Mouse (Mus musculus) midbrain, postnatal 0 days (tissue): ENCODE data around the gene Rcn1. TPM values are rescaled to one million over a fixed set of nuclear protein-coding genes. Genes with fewer than 3 reads are reported as not detected.

Experiments
- ATAC-seq: fragments of 200-750 bp; cut with Nextera tagmentation; 2 replicates; pipeline ENCODE4 v1.8.0; 2017; ENCODE audit warnings: moderate number of reproducible peaks, mild to moderate bottlenecking, moderate TSS enrichment, moderate library complexity; ENCODE audit not compliant: low FRiP score
- DNase-seq: peaks from one replicate; pipeline ENCODE4 v3.0.0-alpha.2; 2015; ENCODE audit warnings: low spot score
- H3K27ac ChIP-seq: fragments of 300-500 bp; sonication (generic); 2 replicates; pipeline ENCODE4 v1.5.1; 2014; ENCODE audit warnings: low read depth, mild to moderate bottlenecking, low read length, mixed read lengths
- H3K27me3 ChIP-seq: fragments of 300-500 bp; sonication (generic); 2 replicates; pipeline ENCODE4 v1.6.1; 2014; ENCODE audit warnings: low read length, control low read depth, mixed read lengths; ENCODE audit not compliant: insufficient read depth
- H3K36me3 ChIP-seq: fragments of 300-500 bp; sonication (generic); 2 replicates; pipeline ENCODE4 v1.6.1; 2014; ENCODE audit warnings: low read length, control low read depth, mixed read lengths; ENCODE audit not compliant: insufficient read depth
- H3K4me1 ChIP-seq: fragments of 300-500 bp; sonication (generic); 2 replicates; pipeline ENCODE4 v1.6.1; 2014; ENCODE audit warnings: mild to moderate bottlenecking, control low read depth, antibody characterized with exemption, low read length, mixed read lengths; ENCODE audit not compliant: insufficient read depth
- H3K4me2 ChIP-seq: fragments of 300-500 bp; sonication (generic); 2 replicates; pipeline ENCODE4 v1.6.1; 2014; ENCODE audit warnings: low read depth, mild to moderate bottlenecking, low read length, mixed read lengths; ENCODE audit not compliant: poor library complexity, severe bottlenecking
- H3K4me3 ChIP-seq: fragments of 300-500 bp; sonication (generic); 2 replicates; pipeline ENCODE4 v1.5.1; 2014; ENCODE audit warnings: low read depth, mild to moderate bottlenecking, low read length, moderate library complexity
- H3K9ac ChIP-seq: fragments of 300-500 bp; sonication (generic); replicated peaks from 2 replicates; pipeline ENCODE4 v1.6.1; 2014; ENCODE audit warnings: mild to moderate bottlenecking, low read length, moderate library complexity, mixed read lengths; ENCODE audit not compliant: poor library complexity, severe bottlenecking
- H3K9me3 ChIP-seq: fragments of 300-500 bp; sonication (generic); 2 replicates; pipeline ENCODE4 v1.6.1; 2016; ENCODE audit warnings: low read length, control low read depth
- CTCF ChIP-seq: IDR thresholded peaks from 2 replicates; pipeline ENCODE4 v1.5.1; 2016; ENCODE audit warnings: antibody characterized with exemption, mild to moderate bottlenecking
- WGBS: fragments of 180-500 bp; shearing (Covaris S2); extraction: QIAGEN DNeasy Blood & Tissue Kit; methylation state at CpG from one replicate; pipeline ENCODE4 v1.1.7; 2014; 5-methylcytosine and 5-hydroxymethylcytosine counted together
- polyA plus RNA-seq: library from polyadenylated mRNA; unstranded; fragments of >200 nt; fragmentation: Nextera tagmentation; extraction: Ambion mirVana; gene quantifications from 2 replicates; pipeline ENCODE4 v1.2.1, GENCODE M21; 2015
- total RNA-seq: library from RNA; depleted of rRNA; stranded (reverse); fragments of >200 nt; gene quantifications from 2 replicates; pipeline ENCODE4 v1.2.3, GENCODE M21; 2014

Gene Rcn1
- total and polyA plus RNA-seq, 2 experiments from 2014 or later = 31.0 to 58.3 TPM

GRCm38 (mm10) chr2:105429899-105430298 is 30.8 kb upstream of the Rcn1 start:
- no peaks in the 10 kb centered on the region for H3K4me1 ChIP-seq
- no peak for ATAC-seq
- no peak overlapping the region for H3K27ac ChIP-seq
- H3K9ac ChIP-seq = no peak overlapping the region
- TF ChIP-seq CTCF = no peak
- WGBS = 91% methylated on average over 6 of the region's 6 CpGs
- H3K27me3 ChIP-seq = no peaks in the 10 kb centered on the region
- no peak overlapping the region for H3K4me3 ChIP-seq
- H3K9me3 ChIP-seq = no peaks in the 10 kb centered on the region
- no peak overlapping the region for H3K4me2 ChIP-seq
- DNase-seq = no peak
- H3K36me3 ChIP-seq = no peaks in the 10 kb centered on the region

GRCm38 (mm10) chr2:105428467-105428866 is 29.3 kb upstream of the Rcn1 start:
- Histone ChIP-seq H3K4me3 (no peak overlapping the region), H3K27ac (no peak overlapping the region), H3K4me1 (no peaks in the 10 kb centered on the region), H3K27me3 (no peaks in the 10 kb centered on the region), H3K4me2 (no peak overlapping the region), H3K9ac (no peak overlapping the region), H3K36me3 (no peaks in the 10 kb centered on the region), H3K9me3 (no peaks in the 10 kb centered on the region)
- DNase-seq (no peak), ATAC-seq (no peak)
- TF ChIP-seq CTCF = no peak
- WGBS = 24% methylated on average over 6 of the region's 6 CpGs

GRCm38 (mm10) chr2:105428029-105428428 is 28.9 kb upstream of the Rcn1 start:
- Histone ChIP-seq H3K4me3 (no peak overlapping the region), H3K4me1 (no peaks in the 10 kb centered on the region), H3K9me3 (no peaks in the 10 kb centered on the region), H3K27ac (no peak overlapping the region), H3K4me2 (no peak overlapping the region), H3K27me3 (no peaks in the 10 kb centered on the region), H3K36me3 (no peaks in the 10 kb centered on the region), H3K9ac (no peak overlapping the region)
- 3% methylated on average over 12 of the region's 12 CpGs for WGBS
- DNase-seq = peak; percentile 79
- no peak for ATAC-seq
- peak; percentile 94 for TF ChIP-seq CTCF

GRCm38 (mm10) chr2:105427447-105427846 is 28.3 kb upstream of the Rcn1 start:
- Histone ChIP-seq H3K9me3 (no peaks in the 10 kb centered on the region), H3K9ac (no peak overlapping the region), H3K4me2 (no peak overlapping the region), H3K4me1 (no peaks in the 10 kb centered on the region), H3K27ac (no peak overlapping the region), H3K27me3 (no peaks in the 10 kb centered on the region), H3K4me3 (no peak overlapping the region), H3K36me3 (no peaks in the 10 kb centered on the region)
- DNase-seq (no peak), ATAC-seq (no peak)
- no peak for TF ChIP-seq CTCF
- 74% methylated on average over 8 of the region's 8 CpGs for WGBS

GRCm38 (mm10) chr2:105418629-105419227 is 19.6 kb upstream of the Rcn1 start:
- no peak for DNase-seq
- Histone ChIP-seq H3K27ac (no peak overlapping the region), H3K27me3 (no peaks in the 10 kb centered on the region), H3K9me3 (no peaks in the 10 kb centered on the region), H3K4me1 (peaks cover 10% of the 10 kb centered on the region; the same call in 1 of the 2 replicates), H3K4me2 (no peak overlapping the region), H3K9ac (no peak overlapping the region), H3K36me3 (no peaks in the 10 kb centered on the region), H3K4me3 (no peak overlapping the region)
- TF ChIP-seq CTCF = no peak
- 89% methylated on average over 12 of the region's 12 CpGs for WGBS
- no peak for ATAC-seq

GRCm38 (mm10) chr2:105417663-105418062 is 18.5 kb upstream of the Rcn1 start:
- Histone ChIP-seq H3K4me1 (peaks cover 10% of the 10 kb centered on the region; the same call in 1 of the 2 replicates), H3K27ac (no peak overlapping the region), H3K4me3 (no peak overlapping the region), H3K27me3 (no peaks in the 10 kb centered on the region), H3K4me2 (no peak overlapping the region), H3K36me3 (no peaks in the 10 kb centered on the region), H3K9me3 (no peaks in the 10 kb centered on the region), H3K9ac (no peak overlapping the region)
- WGBS = 94% methylated on average over 5 of the region's 5 CpGs
- DNase-seq (no peak), ATAC-seq (no peak)
- no peak for TF ChIP-seq CTCF
